Mouse (Mus musculus) testis, adult 2 months (tissue): ENCODE results near the gene Acer2. TPM values are rescaled to one million over a fixed set of nuclear protein-coding genes. Genes with fewer than 3 reads are reported as not detected.
A peak's percentile ranks its signal among the peaks of the same experiment; 100 is the strongest.

Experiments used
- H3K27ac ChIP-seq: fragments of 200-500 bp; 2 replicates; pipeline ENCODE4 v1.5.1; 2012; ENCODE audit warnings: low read depth, low read length; ENCODE audit not compliant: control insufficient read depth, insufficient read depth
- H3K27me3 ChIP-seq: fragments of 200-500 bp; 2 replicates; pipeline ENCODE4 v1.6.1; 2012; ENCODE audit warnings: mild to moderate bottlenecking, low read length, moderate library complexity; ENCODE audit not compliant: control insufficient read depth, insufficient read depth
- H3K36me3 ChIP-seq: fragments of 200-500 bp; 2 replicates; pipeline ENCODE4 v1.6.1; 2012; ENCODE audit warnings: mild to moderate bottlenecking, low read length; ENCODE audit not compliant: control insufficient read depth, insufficient read depth
- H3K4me1 ChIP-seq: fragments of 200-500 bp; 2 replicates; pipeline ENCODE4 v1.6.1; 2012; ENCODE audit warnings: low read length; ENCODE audit not compliant: control insufficient read depth, insufficient read depth
- H3K4me3 ChIP-seq: fragments of 200-500 bp; 2 replicates; pipeline ENCODE4 v1.5.1; 2012; ENCODE audit warnings: low read depth, mild to moderate bottlenecking, low read length, moderate library complexity, mixed read lengths; ENCODE audit not compliant: control insufficient read depth
- CTCF ChIP-seq: fragments of 200-500 bp; IDR thresholded peaks from 2 replicates; pipeline ENCODE4 v1.5.1; 2012; ENCODE audit warnings: low read depth, mild to moderate bottlenecking, inconsistent platforms, low read length, moderate library complexity; ENCODE audit not compliant: control insufficient read depth, insufficient read depth, insufficient replicate concordance
- POLR2A ChIP-seq: fragments of 200-500 bp; IDR thresholded peaks from 2 replicates; pipeline ENCODE4 v1.6.1; 2012; ENCODE audit warnings: low read depth, mild to moderate bottlenecking, inconsistent platforms, low read length, moderate library complexity; ENCODE audit not compliant: control insufficient read depth
- polyA plus RNA-seq: library from polyadenylated mRNA; depleted of rRNA; stranded (reverse); fragments of >200 nt; gene quantifications from 2 replicates; pipeline ENCODE4 v1.2.3, GENCODE M21; 2012

Gene Acer2
- polyA plus RNA-seq, 1 experiment = 13.4 TPM

DNA sequence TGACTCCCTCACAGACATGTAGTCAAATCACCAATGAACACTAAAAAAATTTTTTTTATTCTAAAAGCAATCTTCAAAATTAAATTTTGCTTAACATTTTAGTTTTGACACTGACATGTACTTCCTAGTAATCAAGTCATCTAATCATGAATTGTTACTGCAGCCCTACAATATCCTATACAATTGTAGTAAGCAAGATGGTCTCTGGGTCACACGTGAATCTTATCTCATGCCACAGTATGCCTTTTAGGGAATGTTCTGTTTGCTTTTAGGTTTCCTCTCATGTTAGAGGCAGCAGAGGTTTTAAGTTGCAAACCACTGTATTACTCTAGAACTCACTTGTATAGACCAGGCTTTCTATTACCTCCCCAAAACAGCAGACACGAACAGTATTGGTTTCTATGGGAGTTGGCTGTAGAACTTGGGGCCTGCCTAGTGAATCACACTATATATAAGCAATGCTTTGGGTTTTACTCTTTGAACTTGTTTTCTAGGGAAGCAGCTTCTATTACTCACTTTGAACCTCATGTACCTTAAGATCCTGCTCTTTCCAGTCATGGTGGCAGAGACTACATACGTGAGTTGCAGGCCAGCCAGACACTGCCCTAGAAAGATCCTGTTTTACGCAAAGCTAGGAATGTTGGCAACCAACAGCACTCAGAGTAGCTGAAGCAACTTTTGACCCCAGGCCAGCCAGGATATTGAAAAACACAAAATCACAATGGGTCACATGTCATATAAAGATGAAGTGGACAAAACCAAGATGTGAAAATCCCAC is 21.2 kb upstream of the Acer2 start:
- Histone ChIP-seq H3K4me1 (peaks cover under 1% of the 10 kb centered on the region), H3K27me3 (no peaks in the 10 kb centered on the region), H3K27ac (no peak overlapping the region), H3K4me3 (no peak overlapping the region), H3K36me3 (no peaks in the 10 kb centered on the region)
- TF ChIP-seq CTCF (no peak), POLR2A (no peak)

DNA sequence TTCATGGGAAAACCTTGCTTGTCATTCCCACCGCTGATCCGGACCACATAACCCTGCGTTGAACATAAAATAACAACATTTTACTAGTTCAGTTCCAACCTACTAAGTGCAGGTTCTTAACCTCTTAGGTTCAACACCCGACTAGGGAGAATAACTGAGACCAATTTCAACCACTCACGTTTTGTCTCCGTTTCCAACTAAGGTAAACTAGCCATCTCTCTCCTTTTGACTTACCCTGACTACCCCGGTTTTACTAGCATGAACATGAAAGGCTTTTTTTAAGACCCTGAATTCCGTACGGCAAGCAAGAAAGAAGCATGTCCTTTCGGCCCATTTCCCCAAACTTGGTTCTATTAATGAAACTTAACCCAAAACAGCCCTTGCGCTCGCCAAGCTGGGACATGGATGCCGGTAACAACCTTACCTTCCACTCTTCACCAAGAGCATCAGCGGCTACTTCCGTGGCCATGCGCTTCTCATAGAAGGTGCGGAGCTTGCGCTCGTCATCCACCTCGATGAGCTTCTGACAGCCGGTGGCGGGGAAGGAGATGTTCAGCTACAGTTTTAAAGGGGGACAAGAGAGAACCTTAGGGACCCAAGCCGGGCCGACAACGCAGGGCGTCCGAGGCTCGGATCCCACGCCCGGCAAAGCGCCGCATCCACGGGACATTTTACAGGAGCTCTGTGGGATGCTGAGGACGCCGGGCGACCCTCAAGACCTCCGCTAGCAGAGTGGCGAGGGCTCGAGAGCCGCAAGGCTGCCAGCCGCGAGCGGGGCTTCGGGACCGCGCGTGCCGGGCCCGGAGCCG is 17.7 kb upstream of the Acer2 start:
- no peaks in the 10 kb centered on the region for H3K36me3 ChIP-seq
- H3K27ac ChIP-seq = peak overlapping the region; percentile 87
- TF ChIP-seq POLR2A (no peak), CTCF (no peak)
- peaks cover 3% of the 10 kb centered on the region for H3K4me1 ChIP-seq
- no peaks in the 10 kb centered on the region for H3K27me3 ChIP-seq
- peak overlapping the region; percentile 98 for H3K4me3 ChIP-seq

DNA sequence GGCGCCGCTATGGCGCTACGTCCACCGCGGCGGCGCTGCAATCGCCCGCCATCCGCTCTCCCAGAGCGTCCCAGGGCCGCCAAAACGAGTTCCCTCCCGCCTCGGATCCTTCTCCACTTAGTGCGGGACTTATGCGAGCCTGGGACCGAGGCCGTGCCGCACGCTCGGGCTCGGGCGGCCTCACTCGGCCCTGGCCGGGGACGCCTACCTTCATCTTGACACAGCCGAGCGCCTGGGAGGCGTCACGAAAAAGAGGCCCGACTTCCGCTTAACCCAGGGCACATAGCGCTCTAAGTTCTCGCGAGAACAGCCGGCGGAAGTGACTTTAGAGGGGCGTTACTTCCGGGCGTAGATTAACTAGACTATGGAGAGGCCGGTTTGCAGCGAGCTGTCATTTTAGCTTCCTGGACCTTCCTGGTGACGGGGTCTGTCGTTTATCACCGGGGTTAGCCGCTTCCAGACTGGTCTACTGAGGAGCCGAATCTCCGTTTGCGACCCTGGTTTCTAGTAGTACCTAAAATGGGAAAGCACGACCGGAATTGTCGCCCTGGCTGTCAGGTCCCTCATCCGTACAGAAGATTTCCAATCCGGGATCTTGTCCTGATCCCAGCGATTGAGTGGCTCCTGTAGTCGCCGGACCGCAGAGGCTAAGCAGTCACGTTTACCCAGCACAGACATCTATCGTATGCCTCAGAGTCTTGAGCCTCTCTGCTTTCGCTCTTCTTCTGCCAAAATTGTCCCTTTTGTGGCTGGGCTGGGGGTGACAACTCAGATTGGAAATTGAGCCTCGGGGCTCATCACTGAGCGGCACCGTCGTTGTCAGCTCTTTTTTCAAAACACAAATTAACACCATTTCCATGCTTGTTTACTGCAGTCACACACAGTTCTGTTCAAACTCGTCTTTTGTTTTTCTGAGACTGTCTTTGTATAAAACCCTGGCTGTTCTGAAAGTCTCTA is 16.8 kb upstream of the Acer2 start, which contains the start of gene Rps6:
Rps6 (minus strand) TSS at position 300 of the 957 bp plus-strand sequence.
- H3K27me3 ChIP-seq = no peaks in the 10 kb centered on the region
- peak; percentile 98 for TF ChIP-seq POLR2A
- TF ChIP-seq CTCF = no peak
- peak within 1 kb of the TSS; percentile 98 for H3K4me3 ChIP-seq
- H3K36me3 ChIP-seq = no peaks in the 10 kb centered on the region
- peaks cover 3% of the 10 kb centered on the region for H3K4me1 ChIP-seq
- peak within 1 kb of the TSS; percentile 92 for H3K27ac ChIP-seq

DNA sequence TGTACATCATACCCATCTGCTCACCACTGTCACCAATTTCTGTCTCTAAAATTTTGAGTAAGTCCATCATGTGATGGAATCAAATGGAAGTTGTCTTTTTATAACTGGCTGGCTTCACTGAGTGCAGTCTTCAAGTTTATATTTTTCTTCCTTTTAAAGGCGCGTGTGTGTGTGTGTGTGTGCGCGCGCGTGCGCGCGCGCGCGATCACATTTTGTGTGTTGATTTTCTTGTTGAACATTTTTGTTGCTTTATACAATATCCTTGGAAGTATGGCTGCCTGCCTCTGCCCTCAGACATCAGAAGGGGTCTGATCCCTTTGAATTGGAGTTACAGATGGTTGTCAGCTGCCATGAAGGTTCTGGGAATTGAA is 16.1 kb upstream of the Acer2 start:
- TF ChIP-seq POLR2A = no peak
- TF ChIP-seq CTCF = no peak
- Histone ChIP-seq H3K36me3 (no peaks in the 10 kb centered on the region), H3K27ac (no peak overlapping the region), H3K4me1 (peaks cover 3% of the 10 kb centered on the region), H3K27me3 (no peaks in the 10 kb centered on the region), H3K4me3 (peak overlapping the region; percentile 98)

DNA sequence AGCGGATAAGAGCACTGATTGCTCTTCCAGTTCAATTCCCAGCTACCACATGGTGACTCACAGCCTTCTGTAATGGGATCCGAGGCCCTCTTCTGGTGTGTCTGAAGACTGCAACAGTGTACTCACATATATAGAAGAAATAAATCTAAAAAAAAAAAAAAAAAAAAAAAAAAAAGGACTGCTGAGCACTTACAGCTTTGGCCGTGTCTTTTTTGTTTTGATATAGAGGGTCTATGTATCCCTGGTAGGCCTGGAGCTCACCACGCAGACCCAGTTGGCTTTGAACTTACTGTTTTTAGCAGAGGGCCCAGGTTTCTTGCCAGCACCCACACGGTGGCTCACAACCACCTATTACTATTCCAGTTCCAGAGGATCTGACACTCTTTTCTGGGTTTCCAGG is 10.1 kb upstream of the Acer2 start:
- no peaks in the 10 kb centered on the region for H3K36me3 ChIP-seq

DNA sequence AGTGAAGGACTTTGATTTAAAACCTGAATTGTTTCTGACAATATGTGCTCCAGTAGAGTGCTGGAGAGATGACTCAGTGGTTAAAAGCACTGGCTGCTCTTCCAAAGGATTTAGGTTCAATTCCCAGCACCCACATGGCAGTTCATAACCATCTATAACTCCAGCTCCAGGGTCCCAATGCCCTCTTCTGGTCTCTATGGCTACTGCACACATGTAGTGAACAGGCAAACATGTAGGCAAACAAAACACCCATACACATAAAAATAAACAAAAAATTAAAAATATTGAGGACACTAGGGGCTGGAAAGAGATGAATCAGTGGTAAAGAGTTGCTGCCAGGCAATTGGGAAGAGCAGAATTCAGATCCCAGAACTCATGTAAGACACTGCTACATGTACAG is 2.2 kb upstream of the Acer2 start:
- Histone ChIP-seq H3K4me3 (no peak overlapping the region), H3K27ac (no peak overlapping the region), H3K4me1 (peaks cover 4% of the 10 kb centered on the region), H3K36me3 (no peaks in the 10 kb centered on the region), H3K27me3 (peaks cover 5% of the 10 kb centered on the region)
- TF ChIP-seq POLR2A = no peak
- no peak for TF ChIP-seq CTCF

More for the DNA sequence above, 10.1 kb upstream of the Acer2 start:
- H3K4me1 ChIP-seq = no peaks in the 10 kb centered on the region
- H3K27ac ChIP-seq = no peak overlapping the region
- no peaks in the 10 kb centered on the region for H3K27me3 ChIP-seq
- TF ChIP-seq CTCF (no peak), POLR2A (no peak)
- H3K4me3 ChIP-seq = no peak overlapping the region
